Mouse (Mus musculus): Measurements from ENCODE around the gene H2-Eb2. TPM values are rescaled to one million over a fixed set of nuclear protein-coding genes. Genes with fewer than 3 reads are reported as not detected.
A peak's percentile ranks its signal among the peaks of the same experiment; 100 is the strongest.

The H2-Eb2 gene
- polyA plus RNA-seq, 1 experiment = not detected

DNA sequence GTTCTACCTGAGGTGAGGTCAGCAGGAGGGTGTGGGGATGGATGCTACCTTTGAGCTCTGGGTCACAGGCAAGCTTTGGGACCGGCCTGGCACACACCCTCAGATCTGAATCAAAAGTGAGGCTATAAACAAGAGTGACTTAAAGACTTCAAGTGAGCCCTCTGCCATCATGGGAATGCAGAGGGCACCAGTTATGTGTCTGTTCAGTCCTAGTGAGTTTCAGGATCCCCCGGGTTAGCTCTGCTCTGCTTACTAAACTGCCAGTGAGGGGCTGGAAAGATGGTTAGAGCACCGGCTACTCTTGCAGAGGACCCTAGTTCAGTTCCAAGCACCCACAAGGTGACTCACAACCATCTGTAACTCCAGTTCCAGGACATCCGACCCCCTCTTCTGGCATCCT is 32.9 kb upstream of the H2-Eb2 start:
- Histone ChIP-seq H3K4me3 (ENCODE audit: insufficient read depth, low read length) (no peak overlapping the region), H3K4me1 (ENCODE audit: control insufficient read depth, insufficient read depth, low read length) (peaks cover 19% of the 10 kb centered on the region), H3K27ac (ENCODE audit: insufficient read depth, low read depth, low read length) (no peak overlapping the region)
- TF ChIP-seq POLR2A (IDR thresholded peaks at IDR 0.05; ENCODE audit: borderline replicate concordance, low read depth, low read length) (no peak), CTCF (IDR thresholded peaks at IDR 0.05; ENCODE audit: low read depth, low read length) (no peak)

DNA sequence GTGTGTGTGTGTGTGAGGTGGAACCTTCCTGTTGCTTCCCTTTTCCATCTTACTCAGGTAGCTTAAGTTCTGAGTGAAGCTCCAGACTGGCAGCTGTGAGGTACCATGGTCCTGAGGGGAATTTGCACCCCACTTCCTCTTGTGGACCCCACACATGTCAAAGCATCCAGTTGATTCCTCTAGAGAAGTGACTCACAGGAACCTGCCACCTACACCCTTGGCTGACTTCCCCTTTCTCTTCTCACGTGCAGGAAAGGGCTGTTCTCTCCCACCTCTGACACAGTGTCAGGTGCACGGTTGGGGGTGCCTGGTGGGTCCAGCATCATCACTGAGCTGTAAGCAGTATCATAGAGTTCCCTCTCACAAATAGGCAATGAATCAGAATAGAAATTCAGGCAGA is 31.9 kb upstream of the H2-Eb2 start:
- Histone ChIP-seq H3K27ac (ENCODE audit: insufficient read depth, low read depth, low read length) (no peak overlapping the region), H3K4me3 (ENCODE audit: insufficient read depth, low read length) (no peak overlapping the region)
- no peak for TF ChIP-seq POLR2A (IDR thresholded peaks at IDR 0.05; ENCODE audit: borderline replicate concordance, low read depth, low read length)
- TF ChIP-seq CTCF (IDR thresholded peaks at IDR 0.05; ENCODE audit: low read depth, low read length) = no peak

GRCm38 (mm10) chr17:34294249-34294648 is 31.2 kb upstream of the H2-Eb2 start:
- Histone ChIP-seq H3K4me1 (ENCODE audit: control insufficient read depth, insufficient read depth, low read length) (peaks cover 16% of the 10 kb centered on the region), H3K4me3 (ENCODE audit: insufficient read depth, low read length) (no peak overlapping the region), H3K27ac (ENCODE audit: insufficient read depth, low read depth, low read length) (no peak overlapping the region)
- TF ChIP-seq CTCF (IDR thresholded peaks at IDR 0.05; ENCODE audit: low read depth, low read length) (no peak), POLR2A (IDR thresholded peaks at IDR 0.05; ENCODE audit: borderline replicate concordance, low read depth, low read length) (no peak)

More for the DNA sequence above, 31.9 kb upstream of the H2-Eb2 start:
- peaks cover 16% of the 10 kb centered on the region for H3K4me1 ChIP-seq (ENCODE audit: control insufficient read depth, insufficient read depth, low read length)

DNA sequence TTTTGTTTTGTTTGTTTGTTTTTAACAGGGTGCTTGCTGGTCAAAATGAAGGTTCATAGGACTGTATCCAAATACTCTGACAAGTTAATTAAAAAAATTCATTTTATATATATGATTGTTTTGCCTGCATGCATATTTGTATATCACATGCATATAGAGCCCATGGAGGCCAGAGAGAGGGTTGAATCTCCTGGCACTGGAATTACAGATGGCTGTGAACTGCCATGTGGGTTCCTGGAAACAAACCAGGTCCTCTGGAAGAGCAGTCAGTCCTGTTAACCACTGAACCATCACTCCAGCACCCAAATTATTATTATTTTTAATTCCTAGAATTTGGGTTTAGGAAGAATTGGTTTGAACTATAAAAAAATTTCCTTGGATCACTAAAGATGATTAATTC is 30.2 kb upstream of the H2-Eb2 start:
- no peak overlapping the region for H3K27ac ChIP-seq (ENCODE audit: insufficient read depth, low read depth, low read length)
- no peak overlapping the region for H3K4me3 ChIP-seq (ENCODE audit: insufficient read depth, low read length)
- TF ChIP-seq POLR2A (IDR thresholded peaks at IDR 0.05; ENCODE audit: borderline replicate concordance, low read depth, low read length) = no peak
- TF ChIP-seq CTCF (IDR thresholded peaks at IDR 0.05; ENCODE audit: low read depth, low read length) = no peak
- H3K4me1 ChIP-seq (ENCODE audit: control insufficient read depth, insufficient read depth, low read length) = peaks cover 16% of the 10 kb centered on the region

GRCm38 (mm10) chr17:34295891-34296794 is 29.3 kb upstream of the H2-Eb2 start:
- Histone ChIP-seq H3K4me3 (ENCODE audit: insufficient read depth, low read length) (peak overlapping the region; percentile 34), H3K4me1 (ENCODE audit: control insufficient read depth, insufficient read depth, low read length) (peaks cover 13% of the 10 kb centered on the region), H3K27ac (ENCODE audit: insufficient read depth, low read depth, low read length) (peak overlapping the region; percentile 27)

DNA sequence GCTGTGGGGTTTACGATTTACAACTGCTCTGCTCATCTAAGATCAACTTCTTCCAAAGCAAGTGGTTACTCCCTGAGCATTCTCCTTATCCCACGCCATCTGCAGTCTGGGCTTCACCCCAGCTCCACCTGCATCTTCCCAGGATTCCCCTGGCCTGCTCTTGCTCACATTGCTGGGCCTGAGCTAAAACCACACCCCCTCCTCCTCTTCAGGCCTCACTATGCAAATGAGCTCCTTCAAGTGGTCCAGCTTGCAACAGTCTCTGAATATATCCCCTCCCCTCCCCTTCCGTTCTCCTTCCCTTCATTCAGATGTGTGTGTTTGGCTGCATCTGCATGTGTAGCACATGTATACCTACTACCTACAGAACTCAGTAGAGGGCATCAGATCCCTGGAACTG is 26.1 kb upstream of the H2-Eb2 start:
- TF ChIP-seq POLR2A (IDR thresholded peaks at IDR 0.05; ENCODE audit: borderline replicate concordance, low read depth, low read length) (no peak), CTCF (IDR thresholded peaks at IDR 0.05; ENCODE audit: low read depth, low read length) (no peak)
- Histone ChIP-seq H3K4me3 (ENCODE audit: insufficient read depth, low read length) (no peak overlapping the region), H3K27ac (ENCODE audit: insufficient read depth, low read depth, low read length) (no peak overlapping the region)

More at GRCm38 (mm10) chr17:34295891-34296794, 29.3 kb upstream of the H2-Eb2 start:
- TF ChIP-seq POLR2A (IDR thresholded peaks at IDR 0.05; ENCODE audit: borderline replicate concordance, low read depth, low read length) (no peak), CTCF (IDR thresholded peaks at IDR 0.05; ENCODE audit: low read depth, low read length) (no peak)

GRCm38 (mm10) chr17:34300071-34300470 is 25.4 kb upstream of the H2-Eb2 start:
- Histone ChIP-seq H3K4me3 (ENCODE audit: insufficient read depth, low read length) (no peak overlapping the region), H3K27ac (ENCODE audit: insufficient read depth, low read depth, low read length) (no peak overlapping the region), H3K4me1 (ENCODE audit: control insufficient read depth, insufficient read depth, low read length) (peaks cover 10% of the 10 kb centered on the region)
- TF ChIP-seq CTCF (IDR thresholded peaks at IDR 0.05; ENCODE audit: low read depth, low read length) (no peak), POLR2A (IDR thresholded peaks at IDR 0.05; ENCODE audit: borderline replicate concordance, low read depth, low read length) (no peak)

More for the DNA sequence above, 26.1 kb upstream of the H2-Eb2 start:
- peaks cover 10% of the 10 kb centered on the region for H3K4me1 ChIP-seq (ENCODE audit: control insufficient read depth, insufficient read depth, low read length)

DNA sequence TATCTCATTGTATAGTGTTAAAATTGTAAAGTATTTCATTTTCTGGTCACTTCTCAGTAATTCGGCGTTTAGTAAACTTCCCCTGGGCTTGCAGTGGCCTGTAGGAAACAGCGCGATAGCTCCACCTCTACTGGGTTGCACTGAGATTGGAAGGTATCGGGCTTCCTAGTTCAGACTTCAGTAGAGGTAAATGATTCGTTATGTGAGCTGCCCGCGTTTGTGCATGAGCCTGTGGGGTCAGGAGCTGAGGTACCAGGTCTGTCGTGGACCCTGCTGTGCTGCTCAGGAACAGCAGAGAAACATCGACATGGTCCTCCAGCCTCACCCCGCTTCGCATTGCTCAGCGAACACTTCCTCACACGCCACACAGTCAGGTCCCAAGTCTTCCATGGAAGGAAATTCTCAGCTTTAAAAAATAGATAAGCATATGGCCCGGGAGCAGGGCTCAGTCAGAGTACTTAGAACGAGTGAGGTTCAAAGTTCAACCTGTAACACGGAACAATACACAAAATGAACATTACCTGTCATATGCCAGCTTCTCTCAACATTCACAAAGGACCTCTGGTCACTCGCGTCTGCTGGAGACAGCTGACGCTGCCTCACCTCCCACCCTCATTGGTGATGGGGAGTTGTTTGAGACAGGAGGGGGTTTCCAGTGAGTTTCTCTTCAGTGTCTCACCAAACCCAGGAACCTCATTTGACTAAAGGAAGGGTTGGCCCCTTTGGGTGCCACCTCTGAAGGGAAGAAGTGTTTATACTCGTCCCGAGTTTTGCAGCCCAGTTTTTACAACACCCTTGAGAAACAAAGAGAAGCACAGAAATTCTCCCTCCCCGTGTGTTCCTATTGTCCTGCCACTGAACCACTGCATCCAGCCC is 24.5 kb upstream of the H2-Eb2 start:
- Histone ChIP-seq H3K4me1 (ENCODE audit: control insufficient read depth, insufficient read depth, low read length) (peaks cover 7% of the 10 kb centered on the region), H3K4me3 (ENCODE audit: insufficient read depth, low read length) (no peak overlapping the region), H3K27ac (ENCODE audit: insufficient read depth, low read depth, low read length) (no peak overlapping the region)
- no peak for TF ChIP-seq POLR2A (IDR thresholded peaks at IDR 0.05; ENCODE audit: borderline replicate concordance, low read depth, low read length)
- no peak for TF ChIP-seq CTCF (IDR thresholded peaks at IDR 0.05; ENCODE audit: low read depth, low read length)

DNA sequence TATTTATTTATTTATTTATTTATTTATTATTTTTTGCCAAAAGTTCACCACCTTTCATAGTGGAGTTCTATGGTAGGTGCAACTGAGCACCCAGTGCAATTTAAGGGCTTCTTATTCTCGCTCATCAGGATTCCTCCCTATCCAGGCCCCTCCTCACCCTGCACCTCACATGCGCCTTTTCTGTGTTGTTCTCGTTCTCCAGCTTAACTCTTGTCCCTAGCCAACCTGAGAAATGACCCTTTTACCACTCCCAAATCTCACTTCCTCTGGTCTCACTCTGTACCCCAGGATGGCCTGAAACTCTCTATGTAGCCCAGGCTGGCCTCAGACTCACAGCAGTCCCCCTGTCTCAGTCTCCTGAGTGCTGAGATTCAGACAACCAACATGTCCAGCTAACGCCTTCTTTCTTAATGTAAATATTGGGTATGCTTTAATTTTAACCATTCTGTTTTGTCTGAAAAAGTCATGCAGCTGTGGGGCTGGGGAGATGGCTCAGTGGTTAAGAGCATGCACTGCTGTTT is 23.7 kb upstream of the H2-Eb2 start:
- no peak overlapping the region for H3K27ac ChIP-seq (ENCODE audit: insufficient read depth, low read depth, low read length)

More for the DNA sequence above, 23.7 kb upstream of the H2-Eb2 start:
- TF ChIP-seq POLR2A (IDR thresholded peaks at IDR 0.05; ENCODE audit: borderline replicate concordance, low read depth, low read length) = no peak
- no peak for TF ChIP-seq CTCF (IDR thresholded peaks at IDR 0.05; ENCODE audit: low read depth, low read length)
- Histone ChIP-seq H3K4me1 (ENCODE audit: control insufficient read depth, insufficient read depth, low read length) (peaks cover under 1% of the 10 kb centered on the region; the same call in 1 of the 2 replicates), H3K4me3 (ENCODE audit: insufficient read depth, low read length) (no peak overlapping the region)

Measured in bone marrow macrophage, adult 2 months (primary cell).